29 mouse cellular contexts compared by ENCODE assay signal in genomic region chr4:154662681-154663215, GRCm38 (mm10). TPM values are rescaled to one million over a fixed set of nuclear protein-coding genes. Genes with fewer than 3 reads are reported as not detected.
DNase-seq lines count a peak whose midpoint lies in the region.
"Had no signal": no experiment of that assay in that cellular context is flagged by ENCODE, and none has a peak within 500 bp of the region (broad histone marks: within the 10 kb centered on the region; RNA-seq: fewer than 3 reads in every experiment).

No protein-coding gene starts in this region.

- H3K4me1 ChIP-seq in brown adipose tissue, adult 24 weeks (ENCODE audit: control insufficient read depth, insufficient read depth, insufficient read length, low read length) = peaks cover 7% of the 10 kb centered on the region; the same call in 1 of the 2 replicates
- H3K4me1 ChIP-seq: liver, embryonic 12.5 days had no signal

- peak; percentile 25 for DNase-seq in gastrocnemius, adult 18-20 months (ENCODE audit: low spot score)
- no peak for DNase-seq in gastrocnemius, postnatal 4 days (ENCODE audit: low spot score in 2 of 2)
- peak; percentile 46 for DNase-seq in adrenal gland, adult 2 months
- DNase-seq in gastrocnemius, postnatal 36 days = peak; percentile 23 to 36
- DNase-seq in spleen, postnatal 14 days (ENCODE audit: low spot score in 2 of 2) = no peak
- DNase-seq in thymus, postnatal 10 days (ENCODE audit: low spot score in 2 of 2) = no peak
- no peak for DNase-seq in Muller cell, postnatal 12 days (ENCODE audit: inconsistent ontology term)
- DNase-seq: cerebellum, adult 2 months; cerebellum, postnatal 36 days; forebrain, postnatal 0 days; heart, postnatal 10 days; kidney, adult 8-10 months; left cerebral cortex, postnatal 4 days; lung, adult 2 months; lung, postnatal 36 days; right cerebral cortex, adult 18-20 months; thymus, adult 18-20 months had no signal

- no peak overlapping the region for H3K4me3 ChIP-seq in brown adipose tissue, adult 24 weeks (ENCODE audit: insufficient read depth, low read depth, low read length)
- H3K4me3 ChIP-seq: erythroblast, embryonic 14.5 days; hindbrain, embryonic 12.5 days; liver, embryonic 12.5 days had no signal

- intact Hi-C loops in gastrocnemius, postnatal 36 days (cut with DNase I) = no loop called here

- H3K27ac ChIP-seq in brown adipose tissue, adult 24 weeks (replicated peaks; ENCODE audit: low read depth, low read length) = peak overlapping the region; percentile 61
- H3K27ac ChIP-seq: hindbrain, embryonic 12.5 days; liver, embryonic 12.5 days had no signal

RNA-seq across cellular contexts. Expression of gene Actrt2, which starts 4.9 kb away (rescaled TPM):
- total RNA-seq in gastrocnemius, adult 18-20 months (2021) = not detected
- not detected for total RNA-seq in gastrocnemius, postnatal 4 days (2021)
- total RNA-seq in adrenal gland, adult 2 months (2021) = not detected
- polyA plus RNA-seq in adrenal gland, adult 2 months (2012; rRNA removed) = not detected in 2 replicates
- not detected in 2 replicates for polyA plus RNA-seq in brown adipose tissue, adult 24 weeks (2012; ENCODE audit: insufficient read depth, insufficient read length, missing spikeins)
- not detected for total RNA-seq in gastrocnemius, postnatal 36 days (2021)
- total RNA-seq: adrenal gland, adult 18-20 months; forebrain, postnatal 0 days; heart, postnatal 10 days; left cerebral cortex, adult 18-20 months; left cerebral cortex, postnatal 4 days; megakaryocyte-erythroid progenitor cell, adult 5-6 weeks; MEL had no signal
- polyA plus RNA-seq: cerebellum, adult 2 months; erythroblast, embryonic 14.5 days; forebrain, postnatal 0 days; heart, embryonic 11.5 days; hindbrain, embryonic 12.5 days; inflammation-experienced regulatory T-cells, adult 6 months; liver, embryonic 12.5 days; lung, adult 2 months; midbrain, embryonic 16.5 days; neural tube, embryonic 11.5 days had no signal

RNA-seq across cellular contexts. Expression of gene Prdm16, which starts 26.1 kb away (rescaled TPM):
- total RNA-seq in gastrocnemius, adult 18-20 months (2021) = 1 to 10 TPM; 1.4 to 2.0 TPM
- 1 to 10 TPM; 4.0 to 4.7 TPM for total RNA-seq in gastrocnemius, postnatal 4 days (2021)
- 10 to 100 TPM in 1 of 2 experiments, 1 to 10 TPM in 1; 5.4 to 10.6 TPM for total RNA-seq in adrenal gland, adult 2 months (2021)
- 5.6 and 7.2 TPM in 2 replicates for polyA plus RNA-seq in adrenal gland, adult 2 months (2012; rRNA removed)
- polyA plus RNA-seq in brown adipose tissue, adult 24 weeks (2012; ENCODE audit: insufficient read depth, insufficient read length, missing spikeins) = 10.2 and 10.5 TPM in 2 replicates
- total RNA-seq in gastrocnemius, postnatal 36 days (2021) = 1 to 10 TPM; 1.3 to 2.4 TPM
- total RNA-seq: MEL had no signal

Comparison
In these comparisons a context has a peak if more than half of its experiments do, and no peak if none do; other contexts are left out.
1. DNase-seq: peak in gastrocnemius, adult 18-20 months (single experiment), adrenal gland, adult 2 months (single experiment) and gastrocnemius, postnatal 36 days (2 of 2); none in gastrocnemius, postnatal 4 days (0 of 2), spleen, postnatal 14 days (0 of 2), thymus, postnatal 10 days (0 of 2) and Muller cell, postnatal 12 days (single experiment).